Mouse (Mus musculus) kidney, postnatal 0 days (tissue): ENCODE measurements at regions not wholly inside any gene's neighbourhood (a gene's known extent, or its start where the extent isn't known, plus 50 kb on each side); places are given as distances from the start of the nearest gene placed in this dataset.

ENCODE experiments used
- ATAC-seq: fragments of 200-750 bp; cut with Nextera tagmentation; replicated peaks from 2 replicates; pipeline ENCODE4 v1.8.0; 2017; ENCODE audit warnings: low read depth, moderate number of reproducible peaks, moderate TSS enrichment, moderate library complexity; ENCODE audit not compliant: low FRiP score
- DNase-seq: peaks from one replicate; pipeline ENCODE4 v3.0.0-alpha.2; 2016; ENCODE audit warnings: low spot score
- H3K27ac ChIP-seq: fragments of 300-500 bp; sonication (generic); 2 replicates; pipeline ENCODE4 v1.5.1; 2014; ENCODE audit warnings: mild to moderate bottlenecking
- H3K27me3 ChIP-seq: fragments of 300-500 bp; sonication (generic); 2 replicates; pipeline ENCODE4 v1.6.1; 2014; ENCODE audit warnings: low read length, mixed read lengths; ENCODE audit not compliant: insufficient read depth
- H3K36me3 ChIP-seq: fragments of 300-500 bp; sonication (generic); 2 replicates; pipeline ENCODE4 v1.6.1; 2014; ENCODE audit warnings: low read length, mixed read lengths; ENCODE audit not compliant: insufficient read depth
- H3K4me1 ChIP-seq: fragments of 300-500 bp; sonication (generic); replicated peaks from 2 replicates; pipeline ENCODE4 v1.6.1; 2014; ENCODE audit warnings: antibody characterized with exemption, low read length, mixed read lengths; ENCODE audit not compliant: insufficient read depth
- H3K4me2 ChIP-seq: fragments of 300-500 bp; sonication (generic); 2 replicates; pipeline ENCODE4 v1.6.1; 2014; ENCODE audit warnings: mild to moderate bottlenecking, low read length, moderate library complexity, mixed read lengths
- H3K4me3 ChIP-seq: fragments of 300-500 bp; sonication (generic); replicated peaks from 2 replicates; pipeline ENCODE4 v1.5.1; 2014; ENCODE audit warnings: low read depth, low read length
- H3K9ac ChIP-seq: fragments of 300-500 bp; sonication (generic); 2 replicates; pipeline ENCODE4 v1.6.1; 2014; ENCODE audit warnings: low read depth, low read length
- H3K9me3 ChIP-seq: fragments of 300-500 bp; sonication (generic); replicated peaks from 2 replicates; pipeline ENCODE4 v1.6.1; 2016; ENCODE audit warnings: low read length, inconsistent platforms, mixed read lengths
- CTCF ChIP-seq: IDR thresholded peaks from 2 replicates; pipeline ENCODE4 v1.5.1; 2016; ENCODE audit warnings: antibody characterized with exemption, low read depth, mild to moderate bottlenecking, moderate library complexity
- WGBS: fragments of 180-500 bp; shearing (Covaris S2); extraction: QIAGEN DNeasy Blood & Tissue Kit; methylation state at CpG from one replicate; pipeline ENCODE4 v1.1.7; 2014; 5-methylcytosine and 5-hydroxymethylcytosine counted together

- Histone ChIP-seq H3K4me2 (peak overlapping the region; percentile 21; the same call in 1 of the 2 replicates), H3K4me3 (no peak overlapping the region), H3K27me3 (no peaks in the 10 kb centered on the region), H3K27ac (no peak overlapping the region), H3K9me3 (no peaks in the 10 kb centered on the region), H3K9ac (no peak overlapping the region), H3K36me3 (no peaks in the 10 kb centered on the region), H3K4me1 (no peaks in the 10 kb centered on the region)
- no peak for TF ChIP-seq CTCF
- 35% methylated on average over 20 of the region's 20 CpGs for WGBS
- DNase-seq (peak; percentile 16), ATAC-seq (no peak)
Observed at GRCm38 (mm10) chr5:54241169-54241917, 243.0 kb downstream of the Stim2 start.

DNA sequence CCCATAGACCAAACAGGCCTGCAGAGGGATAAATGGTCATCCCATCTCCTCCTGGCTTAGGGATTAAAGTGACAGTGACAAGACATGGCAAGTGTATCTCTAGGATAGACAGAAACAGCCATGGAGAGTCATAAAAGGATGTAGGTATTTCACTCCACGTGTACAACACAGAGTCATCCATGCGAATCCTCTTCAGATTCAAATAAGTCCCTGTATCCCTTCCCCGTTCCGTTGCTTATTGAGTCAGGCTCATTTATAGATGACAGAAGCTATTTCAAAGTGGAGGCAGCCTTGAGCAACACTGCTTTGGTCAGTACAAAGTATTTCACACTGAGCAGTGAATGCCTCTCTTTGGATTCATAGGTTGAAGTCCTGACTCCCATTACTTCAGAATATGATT lies 243.8 kb downstream of the Stim2 start:
- H3K4me2 ChIP-seq: no peak overlapping the region
- H3K27me3 ChIP-seq: no peaks in the 10 kb centered on the region
- no peak for TF ChIP-seq CTCF
- no peak overlapping the region for H3K9ac ChIP-seq
- WGBS: 87% methylated on average over 4 of the region's 4 CpGs
- no peaks in the 10 kb centered on the region for H3K9me3 ChIP-seq
- H3K36me3 ChIP-seq: no peaks in the 10 kb centered on the region
- H3K27ac ChIP-seq: no peak overlapping the region
- no peak for DNase-seq
- no peak overlapping the region for H3K4me3 ChIP-seq
- H3K4me1 ChIP-seq: no peaks in the 10 kb centered on the region
- no peak for ATAC-seq

GRCm38 (mm10) chr5:54252038-54252437 lies 253.7 kb downstream of the Stim2 start:
- no peak overlapping the region for H3K27ac ChIP-seq
- H3K4me2 ChIP-seq: no peak overlapping the region
- H3K9me3 ChIP-seq: no peaks in the 10 kb centered on the region
- H3K9ac ChIP-seq: no peak overlapping the region
- TF ChIP-seq CTCF: no peak
- no peaks in the 10 kb centered on the region for H3K27me3 ChIP-seq
- DNase-seq (no peak), ATAC-seq (no peak)
- H3K4me3 ChIP-seq: no peak overlapping the region
- no peaks in the 10 kb centered on the region for H3K4me1 ChIP-seq
- 81% methylated on average over 2 of the region's 2 CpGs for WGBS
- H3K36me3 ChIP-seq: no peaks in the 10 kb centered on the region

DNA sequence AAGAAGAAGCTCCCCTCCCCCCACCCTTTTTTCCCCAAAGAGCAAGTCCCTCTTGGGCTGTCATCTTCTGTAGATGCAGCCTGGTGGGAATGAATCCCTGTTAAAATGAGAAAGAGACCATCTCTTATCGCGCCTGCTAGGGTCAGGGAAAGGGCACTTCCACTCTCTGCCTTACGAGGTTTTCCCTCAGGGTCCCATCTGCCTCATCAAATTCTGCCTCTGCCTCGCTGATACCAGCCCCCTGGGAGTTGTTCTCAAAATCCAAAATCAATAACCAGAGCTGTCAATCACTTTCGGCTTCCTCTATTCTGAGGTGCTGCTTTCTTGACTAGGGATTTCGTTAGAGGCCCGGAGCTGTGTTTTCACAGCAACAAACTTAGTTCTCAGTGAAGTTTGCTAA lies 255.7 kb downstream of the Stim2 start:
- Histone ChIP-seq H3K9me3 (no peaks in the 10 kb centered on the region), H3K27ac (no peak overlapping the region), H3K4me3 (no peak overlapping the region), H3K9ac (no peak overlapping the region), H3K4me2 (no peak overlapping the region), H3K36me3 (no peaks in the 10 kb centered on the region), H3K4me1 (no peaks in the 10 kb centered on the region), H3K27me3 (no peaks in the 10 kb centered on the region)
- TF ChIP-seq CTCF: no peak
- no peak for DNase-seq
- WGBS: 72% methylated on average over 7 of the region's 7 CpGs
- ATAC-seq: no peak

DNA sequence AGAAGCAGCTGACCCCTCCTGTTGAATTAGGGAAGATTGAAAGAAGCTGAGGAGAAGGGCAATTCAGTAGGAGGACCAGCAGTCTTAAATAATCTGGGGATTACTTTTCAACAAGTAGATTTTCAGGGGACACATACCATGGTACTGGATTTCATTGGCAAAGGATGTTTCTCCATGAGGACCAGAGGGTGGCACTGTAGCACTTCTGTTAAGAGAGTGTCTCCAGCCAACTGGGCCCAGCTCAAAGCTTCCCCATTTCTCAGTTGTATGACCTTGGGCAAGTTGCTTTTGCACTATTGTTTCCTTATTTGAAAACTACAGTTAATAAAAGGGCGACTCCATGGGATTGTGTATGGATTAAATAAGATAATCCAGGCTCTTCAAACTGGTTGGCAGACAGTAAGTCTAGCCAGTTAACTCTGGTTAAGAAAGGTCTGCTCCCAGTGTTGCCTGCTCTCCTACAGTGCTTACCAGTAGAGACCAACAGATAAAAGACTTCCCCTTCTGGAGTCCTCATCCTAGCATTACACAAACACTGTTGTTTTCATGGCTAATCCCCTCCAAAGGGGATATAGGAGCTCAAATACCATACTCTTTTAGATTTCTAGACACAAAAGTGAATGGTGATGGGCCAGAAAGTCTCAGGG lies 259.9 kb downstream of the Stim2 start:
- Histone ChIP-seq H3K4me3 (no peak overlapping the region), H3K36me3 (no peaks in the 10 kb centered on the region), H3K27ac (no peak overlapping the region), H3K4me2 (no peak overlapping the region), H3K27me3 (no peaks in the 10 kb centered on the region), H3K4me1 (no peaks in the 10 kb centered on the region), H3K9me3 (no peaks in the 10 kb centered on the region), H3K9ac (no peak overlapping the region)
- 16% methylated on average over 1 of the region's 1 CpGs for WGBS
- DNase-seq: peak; percentile 83
- TF ChIP-seq CTCF: peak; percentile 81
- peak; percentile 71; the same call in 1 of the 2 replicates for ATAC-seq

GRCm38 (mm10) chr5:54264867-54265434 lies 266.7 kb downstream of the Stim2 start:
- Histone ChIP-seq H3K27ac (no peak overlapping the region), H3K27me3 (no peaks in the 10 kb centered on the region), H3K9ac (no peak overlapping the region), H3K4me2 (0 out of 2 replicates have a peak overlapping the region, but pooled peaks have one; percentile 4), H3K4me3 (no peak overlapping the region), H3K4me1 (no peaks in the 10 kb centered on the region), H3K36me3 (no peaks in the 10 kb centered on the region), H3K9me3 (no peaks in the 10 kb centered on the region)
- 27% methylated on average over 9 of the region's 9 CpGs for WGBS
- no peak for TF ChIP-seq CTCF
- ATAC-seq (no peak), DNase-seq (peak; percentile 39)
